Mouse (Mus musculus) liver, adult 10 weeks (tissue): ENCODE data around the gene Degs2. TPM values are rescaled to one million over a fixed set of nuclear protein-coding genes. Genes with fewer than 3 reads are reported as not detected.

Source experiments
- polyA plus RNA-seq: library from polyadenylated mRNA; stranded (reverse); fragments of 350-450 nt; fragmentation: Illumina TruSeq; extraction: RNeasy Lipid Tissue Mini Kit (QIAGEN cat#74804); gene quantifications from one replicate; pipeline ENCODE4 v1.2.3, GENCODE M21; 2014; ENCODE audit warnings: low read depth, low replicate concordance

The Degs2 gene
- not detected for polyA plus RNA-seq

DNA sequence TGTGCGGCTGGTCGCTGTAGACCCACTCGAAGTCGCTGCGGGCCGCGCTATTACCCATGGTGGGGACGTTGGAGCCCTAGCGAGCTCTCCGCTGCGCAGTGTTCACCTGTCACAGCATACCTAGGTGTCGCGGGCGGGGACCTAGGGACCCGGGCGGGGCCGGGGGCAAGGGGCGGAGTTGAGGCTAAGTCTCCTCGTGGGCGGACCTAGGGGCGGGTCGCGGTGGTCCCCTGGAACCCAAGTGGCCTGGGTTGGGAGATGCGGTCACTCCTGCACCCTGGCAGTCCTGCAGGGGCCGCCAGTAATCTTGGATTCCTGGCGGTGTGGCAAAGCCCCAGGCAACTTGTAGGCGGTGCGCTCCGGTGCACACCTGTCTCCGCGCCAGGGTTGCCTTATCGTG is at the start of gene Degs2:
Gene Degs2, minus strand, starts transcription at position 131 of the 400 bp plus-strand sequence.

Other genes starting within 250 kb of the Degs2 start
- gene Evl, start 147.6 kb downstream of the Degs2 start, polyA plus RNA-seq = 5.1 TPM
- 35.6 TPM for gene Yy1, start 90.7 kb upstream of the Degs2 start, polyA plus RNA-seq
- gene Slc25a29, start 133.6 kb upstream of the Degs2 start, polyA plus RNA-seq = not detected
- gene Slc25a47, start 133.7 kb upstream of the Degs2 start, polyA plus RNA-seq = 42.0 TPM
- gene Wdr25, start 191.3 kb upstream of the Degs2 start, polyA plus RNA-seq = 0.32 TPM
- 4.4 TPM for gene Wars, start 191.9 kb upstream of the Degs2 start, polyA plus RNA-seq